Mouse (Mus musculus): Measurements from ENCODE around the gene Ttll5. TPM values are rescaled to one million over a fixed set of nuclear protein-coding genes. Genes with fewer than 3 reads are reported as not detected.

Gene Ttll5
- total and polyA plus RNA-seq, 2 experiments from 2014 or later, result 10.4 to 23.9 TPM

- no peak overlapping the region for H3K27ac ChIP-seq
- no peaks in the 10 kb centered on the region for H3K4me1 ChIP-seq (ENCODE audit: insufficient read depth, low read length)
- no peak for DNase-seq (ENCODE audit: low spot score)
- ATAC-seq, result no peak
- H3K36me3 ChIP-seq (ENCODE audit: insufficient read depth, low read length), result no peaks in the 10 kb centered on the region
- H3K27me3 ChIP-seq (ENCODE audit: insufficient read depth, low read length), result no peaks in the 10 kb centered on the region
- 87% methylated on average over 9 of the region's 9 CpGs for WGBS
- H3K9ac ChIP-seq (replicated peaks; ENCODE audit: low read length), result no peak overlapping the region
- H3K4me2 ChIP-seq (ENCODE audit: low read depth, low read length), result no peak overlapping the region
- TF ChIP-seq CTCF (IDR thresholded peaks at IDR 0.05; ENCODE audit: low read depth), result no peak
- no peak overlapping the region for H3K4me3 ChIP-seq (ENCODE audit: low read length)
- H3K9me3 ChIP-seq (ENCODE audit: low read length), result no peaks in the 10 kb centered on the region
These were observed 281.6 kb downstream of the Ttll5 start for GRCm38 (mm10) chr12:86106086-86106485.

- no peak for ATAC-seq
- WGBS, result 66% methylated on average over 7 of the region's 7 CpGs
- DNase-seq (ENCODE audit: low spot score), result no peak
These were observed 283.2 kb downstream of the Ttll5 start for GRCm38 (mm10) chr12:86107645-86108044.

GRCm38 (mm10) chr12:86109531-86109930 lies 285.1 kb downstream of the Ttll5 start:
- no peak overlapping the region for H3K4me2 ChIP-seq (ENCODE audit: low read depth, low read length)
- no peak overlapping the region for H3K27ac ChIP-seq
- TF ChIP-seq CTCF (IDR thresholded peaks at IDR 0.05; ENCODE audit: low read depth), result no peak
- no peak overlapping the region for H3K4me3 ChIP-seq (ENCODE audit: low read length)
- no peaks in the 10 kb centered on the region for H3K27me3 ChIP-seq (ENCODE audit: insufficient read depth, low read length)
- no peak overlapping the region for H3K9ac ChIP-seq (replicated peaks; ENCODE audit: low read length)
- ATAC-seq, result no peak
- 85% methylated on average over 4 of the region's 4 CpGs for WGBS
- no peaks in the 10 kb centered on the region for H3K9me3 ChIP-seq (ENCODE audit: low read length)
- DNase-seq (ENCODE audit: low spot score), result no peak
- H3K4me1 ChIP-seq (ENCODE audit: insufficient read depth, low read length), result no peaks in the 10 kb centered on the region
- no peaks in the 10 kb centered on the region for H3K36me3 ChIP-seq (ENCODE audit: insufficient read depth, low read length)

More at GRCm38 (mm10) chr12:86107645-86108044, 283.2 kb downstream of the Ttll5 start:
- TF ChIP-seq CTCF (IDR thresholded peaks at IDR 0.05; ENCODE audit: low read depth), result no peak
- no peaks in the 10 kb centered on the region for H3K9me3 ChIP-seq (ENCODE audit: low read length)
- H3K4me2 ChIP-seq (ENCODE audit: low read depth, low read length), result no peak overlapping the region
- no peak overlapping the region for H3K4me3 ChIP-seq (ENCODE audit: low read length)
- H3K9ac ChIP-seq (replicated peaks; ENCODE audit: low read length), result no peak overlapping the region
- no peaks in the 10 kb centered on the region for H3K4me1 ChIP-seq (ENCODE audit: insufficient read depth, low read length)
- no peak overlapping the region for H3K27ac ChIP-seq
- no peaks in the 10 kb centered on the region for H3K36me3 ChIP-seq (ENCODE audit: insufficient read depth, low read length)
- no peaks in the 10 kb centered on the region for H3K27me3 ChIP-seq (ENCODE audit: insufficient read depth, low read length)

GRCm38 (mm10) chr12:86110637-86111036 lies 286.2 kb downstream of the Ttll5 start:
- Histone ChIP-seq H3K4me2 (ENCODE audit: low read depth, low read length) (no peak overlapping the region), H3K27me3 (ENCODE audit: insufficient read depth, low read length) (no peaks in the 10 kb centered on the region), H3K27ac (no peak overlapping the region), H3K9ac (replicated peaks; ENCODE audit: low read length) (no peak overlapping the region), H3K4me1 (ENCODE audit: insufficient read depth, low read length) (no peaks in the 10 kb centered on the region), H3K9me3 (ENCODE audit: low read length) (no peaks in the 10 kb centered on the region), H3K36me3 (ENCODE audit: insufficient read depth, low read length) (no peaks in the 10 kb centered on the region), H3K4me3 (ENCODE audit: low read length) (no peak overlapping the region)
- TF ChIP-seq CTCF (IDR thresholded peaks at IDR 0.05; ENCODE audit: low read depth), result peak; percentile 63
- WGBS, result 100% methylated on average over 2 of the region's 2 CpGs
- no peak for ATAC-seq
- DNase-seq (ENCODE audit: low spot score), result no peak

Other genes starting within 250 kb of the Ttll5 start
- gene Jdp2, start 225.6 kb upstream of the Ttll5 start, total RNA-seq (2014; rRNA removed), result 11.2 and 15.4 TPM in 2 replicates
- 0.68 and 0.89 TPM in 2 replicates for gene Jdp2, start 225.6 kb upstream of the Ttll5 start, polyA plus RNA-seq (2015; fragmentation: Nextera tagmentation; extraction: Ambion mirVana)
- gene Batf, start 138.0 kb upstream of the Ttll5 start, total RNA-seq (2014; rRNA removed), result 0.54 TPM in 1 of 2 replicates, not detected in the other
- gene Batf, start 138.0 kb upstream of the Ttll5 start, polyA plus RNA-seq (2015; fragmentation: Nextera tagmentation; extraction: Ambion mirVana), result 1.0 and 1.5 TPM in 2 replicates
- gene Flvcr2, start 78.1 kb upstream of the Ttll5 start, total RNA-seq (2014; rRNA removed), result 4.1 and 9.5 TPM in 2 replicates
- 4.1 and 4.3 TPM in 2 replicates for gene Flvcr2, start 78.1 kb upstream of the Ttll5 start, polyA plus RNA-seq (2015; fragmentation: Nextera tagmentation; extraction: Ambion mirVana)
- 79.8 and 96.2 TPM in 2 replicates for gene Erg28, start 109 bp upstream of the Ttll5 start, total RNA-seq (2014; rRNA removed)
- 105 and 116 TPM in 2 replicates for gene Erg28, start 109 bp upstream of the Ttll5 start, polyA plus RNA-seq (2015; fragmentation: Nextera tagmentation; extraction: Ambion mirVana)

Data from hindbrain, postnatal 0 days (tissue).